Mouse (Mus musculus) heart, postnatal 14 days (tissue): ENCODE results near the gene Pgd. TPM values are rescaled to one million over a fixed set of nuclear protein-coding genes. Genes with fewer than 3 reads are reported as not detected.
A peak's percentile ranks its signal among the peaks of the same experiment; 100 is the strongest.
"Not testable (repeated sequence)": the region's sequence is repeated elsewhere in the genome, so short reads cannot be mapped to it uniquely, and the experiment has no call there.

Experiments
- DNase-seq, 2 experiments: peaks; one replicate each; pipeline ENCODE4 v3.0.0; 2021 to 2022
- intact Hi-C: fragments of 180-260 bp; cut with DNase I; formaldehyde crosslinking; loops from one replicate; pipeline ENCODE4 v1.15.1; 2025
- long read RNA-seq, 2 experiments: library from polyadenylated mRNA; stranded (forward); transcript quantifications; one replicate each; pipeline ENCODE4 v2.0.0; 2021
- total RNA-seq, 2 experiments: library from RNA; stranded (reverse); gene quantifications; 2 replicates each; pipeline ENCODE4 v1.2.3; 2021

Pgd gene
- total RNA-seq, result 10 to 100 TPM; 44.8 to 45.1 TPM
- long read RNA-seq, experiment 1, partial matches to known transcripts, result 4 of 6 reads
- long read RNA-seq, experiment 1, other reads (novel, unspliced or antisense), result 1 of 6 reads
- long read RNA-seq, experiment 2, partial matches to known transcripts, result 2 of 5 reads
- long read RNA-seq, experiment 2, other reads (novel, unspliced or antisense), result 0 of 5 reads

DNA sequence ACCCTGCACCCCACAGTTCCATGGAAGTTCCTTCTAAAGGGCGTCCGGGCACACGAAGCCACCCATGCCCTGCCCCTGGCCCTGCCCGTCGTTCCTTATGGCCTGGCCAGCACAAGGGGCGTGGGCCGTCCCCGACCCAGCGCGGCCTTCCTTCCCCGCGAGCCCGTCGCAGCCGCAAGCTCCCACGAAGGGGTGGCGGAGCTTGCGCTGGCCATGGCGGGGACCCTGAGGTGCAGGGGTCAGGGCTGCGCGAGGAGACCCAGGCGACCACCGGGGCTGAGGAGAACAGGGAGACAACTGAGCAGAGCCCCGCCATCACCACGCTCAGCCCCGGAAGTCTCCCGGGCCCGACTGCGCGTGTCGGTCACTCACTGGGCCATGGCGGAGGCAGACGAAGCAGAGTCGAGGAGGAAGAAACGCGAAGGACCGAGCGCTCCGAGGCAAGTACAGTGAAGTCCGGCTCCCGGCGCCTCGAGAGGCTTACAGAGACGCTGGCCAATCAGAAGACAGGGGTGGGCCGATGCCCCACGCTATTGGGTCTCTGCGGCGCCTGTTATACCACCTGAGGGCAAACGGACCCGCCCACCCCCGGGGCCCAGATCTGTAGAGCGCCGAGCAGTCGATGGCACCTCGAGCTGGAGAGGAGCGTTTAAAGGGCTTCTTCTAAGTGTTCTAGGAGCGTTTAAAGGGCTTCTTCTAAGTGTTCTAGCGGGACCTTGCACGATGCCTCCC is at the start of gene Pgd:
Gene Pgd (minus strand): TSS at position 557 of the 732 bp plus-strand sequence.
- intact Hi-C loops, result no loop called here
- peak; percentile 96 for DNase-seq

DNA sequence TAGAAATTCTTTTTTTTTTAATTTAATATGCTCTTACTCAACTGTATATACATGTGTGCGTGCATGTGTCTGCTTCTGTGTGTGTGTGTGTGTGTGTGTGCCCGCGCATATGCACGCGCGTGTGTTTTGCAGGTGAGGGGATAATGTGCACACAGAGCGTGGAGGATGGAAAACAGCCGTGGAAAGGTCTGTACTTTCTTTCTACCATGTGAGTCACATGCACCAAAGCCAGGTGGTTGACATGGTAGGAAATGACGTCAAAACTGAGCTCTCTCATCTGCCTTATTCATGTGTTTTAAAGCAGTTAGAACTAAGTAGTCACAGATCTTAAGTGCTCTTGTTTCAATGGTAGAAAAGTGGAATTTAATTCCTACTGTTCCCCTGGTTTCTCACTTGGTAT is 49.4 kb upstream of the Pgd start:
- DNase-seq, result no peak
- intact Hi-C loops, result no loop called here

- intact Hi-C loops, result no loop called here
- DNase-seq, result no peak
These were observed 48.8 kb upstream of the Pgd start for GRCm38 (mm10) chr4:149215397-149215796.

GRCm38 (mm10) chr4:149214468-149214867 is 47.9 kb upstream of the Pgd start:
- DNase-seq, intact Hi-C loops: not testable (repeated sequence)

DNA sequence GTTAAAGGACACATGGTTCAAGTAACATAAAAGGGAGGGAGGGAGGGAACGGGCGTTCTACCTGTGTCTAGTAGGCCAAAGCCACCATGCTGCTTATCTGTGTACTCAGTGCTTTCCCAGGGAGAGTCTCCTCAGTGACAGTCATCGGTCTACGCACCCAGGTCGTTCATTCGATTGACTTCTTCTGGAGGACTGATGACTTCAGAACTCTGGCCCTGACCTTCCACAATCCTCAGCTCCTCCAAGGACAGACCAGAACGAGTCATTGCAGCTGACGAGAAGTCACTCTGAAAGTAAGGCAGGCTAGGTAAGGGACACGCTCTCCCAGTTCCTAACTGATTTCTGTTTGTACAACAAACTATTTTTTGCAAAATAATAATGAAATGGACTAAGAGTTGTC is 46.9 kb upstream of the Pgd start:
- DNase-seq, result no peak
- intact Hi-C loops, result no loop called here

- peak in 1 of 2 experiments; percentile 30 for DNase-seq
- intact Hi-C loops, result not testable (repeated sequence)
These were observed 44.9 kb upstream of the Pgd start for GRCm38 (mm10) chr4:149211441-149211840.

- intact Hi-C loops, result no loop called here
- no peak for DNase-seq
These were observed 35.9 kb upstream of the Pgd start for GRCm38 (mm10) chr4:149202467-149202866.

DNA sequence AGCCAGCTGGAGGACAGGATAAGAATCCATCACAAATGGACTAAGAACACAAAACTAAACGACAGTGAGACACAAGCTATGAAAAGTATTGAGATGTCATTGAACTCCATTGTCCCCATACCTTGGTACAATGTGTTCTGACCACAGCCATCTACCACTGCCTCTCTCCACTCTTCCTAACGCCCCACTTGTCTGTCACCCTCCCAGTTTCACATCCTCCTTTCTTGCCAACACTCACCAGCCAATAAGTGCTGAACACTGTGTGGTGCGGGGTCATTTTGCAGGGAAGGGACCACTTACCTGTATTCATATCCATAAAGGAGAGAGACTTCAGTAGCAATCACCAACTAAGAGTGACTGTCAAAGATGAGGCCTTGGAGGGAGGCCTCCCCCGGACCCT is 34.5 kb upstream of the Pgd start:
- intact Hi-C loops, result no loop called here
- DNase-seq, result no peak

DNA sequence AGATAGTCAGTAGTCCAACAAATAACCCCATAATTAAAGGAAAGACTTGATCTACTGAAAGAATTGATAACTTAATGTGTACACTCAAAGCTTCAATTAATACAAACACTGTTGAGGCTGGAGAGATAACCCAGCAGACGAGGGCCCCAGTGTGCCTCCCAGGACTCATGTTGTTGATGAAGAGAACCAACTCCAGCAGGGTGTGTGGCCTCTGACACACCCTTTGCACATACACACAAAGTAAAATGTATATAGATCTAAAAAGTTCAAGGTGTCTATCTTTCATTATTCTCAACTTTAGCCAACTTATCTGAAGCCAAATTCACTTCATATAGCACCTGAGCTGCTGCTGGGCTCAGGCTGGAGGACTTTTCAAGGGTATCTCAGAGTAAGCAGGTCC is 30.6 kb upstream of the Pgd start:
- intact Hi-C loops, result no loop called here
- no peak for DNase-seq

DNA sequence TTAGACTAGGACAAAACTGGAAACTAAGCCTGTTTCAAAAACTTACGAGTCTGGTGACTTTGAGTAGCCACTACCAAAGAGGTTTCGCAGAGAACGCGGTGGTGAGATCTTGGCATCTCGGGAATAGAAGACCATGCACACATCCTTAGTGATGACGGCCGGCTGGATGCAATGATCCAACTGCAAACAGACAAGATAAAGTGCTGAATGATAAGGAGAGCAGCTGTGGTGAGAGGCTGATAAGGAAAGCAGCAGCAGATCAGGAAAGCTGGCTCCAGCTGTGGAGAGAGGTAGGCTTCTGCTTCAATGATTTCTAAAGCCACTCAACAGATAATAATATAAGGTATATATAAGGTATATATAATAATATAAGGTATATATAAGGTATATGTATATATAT is 24.5 kb upstream of the Pgd start:
- DNase-seq, result no peak
- intact Hi-C loops, result no loop called here

GRCm38 (mm10) chr4:149188563-149188962 is 22.0 kb upstream of the Pgd start:
- intact Hi-C loops, result no loop called here
- no peak for DNase-seq

DNA sequence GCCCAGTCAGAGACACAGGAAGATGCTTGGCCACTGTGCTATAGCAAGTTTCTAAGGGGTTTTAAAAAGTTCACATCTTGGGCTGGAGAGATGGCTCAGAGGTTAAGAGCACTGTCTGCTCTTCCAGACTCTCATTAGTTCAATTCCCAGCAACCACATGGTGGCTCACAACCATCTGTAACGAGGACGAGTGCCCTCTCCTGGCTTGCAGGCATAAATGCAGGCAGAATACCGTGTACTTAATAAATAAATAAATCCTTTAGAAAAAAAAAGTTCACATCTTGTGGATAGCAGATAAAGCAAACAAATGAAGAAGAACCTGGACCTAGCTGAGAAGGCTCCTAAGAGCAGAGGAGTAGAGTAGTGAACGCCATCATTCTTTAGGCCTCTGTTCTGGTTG is 16.2 kb upstream of the Pgd start:
- intact Hi-C loops, result loop anchor here (1.0 kb wide), 1 partner anchor 38 kb away; no protein-coding TSS in a partner anchor
- peak in 1 of 2 experiments; percentile 27 for DNase-seq

GRCm38 (mm10) chr4:149182192-149182591 is 15.6 kb upstream of the Pgd start:
- DNase-seq, result no peak
- intact Hi-C loops, result loop anchor here (1.0 kb wide), 1 partner anchor 38 kb away; no protein-coding TSS in a partner anchor

- intact Hi-C loops, result no loop called here
- no peak for DNase-seq
These were observed 13.0 kb upstream of the Pgd start for GRCm38 (mm10) chr4:149179573-149179972.

DNA sequence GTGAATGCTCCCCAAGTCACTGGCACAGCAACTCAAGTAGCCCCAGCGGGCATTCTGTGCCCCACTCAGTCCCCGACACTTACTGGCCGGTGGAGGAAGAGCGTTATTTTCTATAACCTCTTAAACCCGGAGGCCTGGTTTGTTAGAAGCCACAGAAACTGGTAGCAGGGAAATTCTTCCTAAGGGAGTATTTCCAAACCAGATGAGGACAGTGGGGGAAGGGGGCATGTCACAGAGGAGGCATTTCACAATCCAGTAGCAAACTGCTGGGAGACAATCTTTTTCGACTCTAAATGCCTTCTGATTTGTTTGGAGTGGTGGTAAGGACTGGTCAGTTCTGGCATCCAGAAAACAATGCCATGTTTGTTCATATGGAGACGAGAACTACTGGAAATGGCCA is 12.6 kb upstream of the Pgd start:
- intact Hi-C loops, result no loop called here

GRCm38 (mm10) chr4:149178328-149178727 is 11.8 kb upstream of the Pgd start:
- no peak for DNase-seq
- intact Hi-C loops, result no loop called here

More for the DNA sequence above, 12.6 kb upstream of the Pgd start:
- DNase-seq, result no peak

DNA sequence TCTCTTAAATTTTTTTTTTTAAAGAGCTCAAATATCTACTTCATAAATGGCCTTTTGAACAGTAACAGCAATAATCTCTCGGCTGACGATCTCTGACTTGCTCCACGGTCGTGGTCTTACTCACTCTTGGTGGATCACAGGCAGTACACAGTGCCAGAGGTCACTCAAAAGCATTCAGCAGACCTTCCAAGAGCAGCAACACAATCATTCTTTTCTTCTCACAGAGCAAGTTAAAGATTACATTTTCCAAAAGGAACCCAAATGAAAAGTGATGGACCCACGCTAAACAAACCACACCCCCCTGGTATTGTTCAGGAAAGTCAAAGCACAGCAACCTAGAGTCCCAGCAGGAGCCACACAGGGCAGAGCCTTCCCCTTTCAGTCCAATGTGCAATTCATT is 10.5 kb upstream of the Pgd start:
- no peak for DNase-seq
- intact Hi-C loops, result no loop called here

DNA sequence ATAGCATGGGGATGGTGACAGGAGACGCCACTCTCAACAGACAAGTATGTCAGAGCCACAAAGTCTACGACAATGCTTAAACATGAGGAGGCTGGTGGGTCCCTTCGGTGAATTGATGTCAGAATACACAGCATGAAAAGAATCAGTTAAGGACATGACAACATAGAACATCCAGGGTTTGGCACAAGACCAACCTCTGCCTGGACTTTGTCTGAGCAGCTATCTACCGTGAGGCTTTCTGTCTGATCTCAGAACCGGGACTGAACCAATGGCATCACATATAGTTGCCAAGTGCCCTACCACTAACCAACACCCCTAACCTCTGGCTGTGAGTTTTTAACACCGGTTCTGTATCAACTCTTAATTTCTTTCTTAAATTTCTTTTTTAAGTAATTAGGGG is 10.1 kb upstream of the Pgd start:
- intact Hi-C loops, result no loop called here
- no peak for DNase-seq

DNA sequence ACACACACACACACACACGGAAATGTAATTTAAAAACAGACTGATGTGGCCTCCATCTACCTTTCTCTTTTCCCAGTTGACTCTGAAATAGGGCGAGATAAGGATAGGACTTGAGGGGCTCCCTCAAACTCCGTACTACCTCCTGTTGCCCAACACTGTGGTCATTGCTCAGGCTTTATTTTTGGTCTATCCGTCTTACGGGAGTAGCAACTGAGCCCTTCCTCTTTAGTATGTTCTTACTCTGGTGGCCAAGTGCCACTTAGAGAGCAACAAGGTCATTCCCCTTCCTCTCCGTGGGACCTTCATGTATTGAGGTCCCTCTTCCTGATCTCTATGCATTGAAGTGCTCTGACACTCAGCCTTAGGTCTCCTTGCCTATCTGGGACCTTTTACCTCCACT is 7.1 kb upstream of the Pgd start:
- DNase-seq, result no peak
- intact Hi-C loops, result no loop called here

- intact Hi-C loops, result no loop called here
- peak; percentile 70 for DNase-seq
These were observed 6.1 kb upstream of the Pgd start for GRCm38 (mm10) chr4:149172666-149173065.

GRCm38 (mm10) chr4:149172083-149172482 is 5.5 kb upstream of the Pgd start:
- peak; percentile 50 to 53 for DNase-seq
- intact Hi-C loops, result no loop called here

- intact Hi-C loops, result no loop called here
- peak in 1 of 2 experiments; percentile 36 for DNase-seq
These were observed 5.0 kb upstream of the Pgd start for GRCm38 (mm10) chr4:149171581-149171981.
